Mouse (Mus musculus): ENCODE measurements around the gene Sprr4. TPM values are rescaled to one million over a fixed set of nuclear protein-coding genes. Genes with fewer than 3 reads are reported as not detected.
"Not testable (repeated sequence)": the region's sequence is repeated elsewhere in the genome, so short reads cannot be mapped to it uniquely, and the experiment has no call there.

Sprr4 gene
- total RNA-seq (2017): not detected in 3 replicates

DNA sequence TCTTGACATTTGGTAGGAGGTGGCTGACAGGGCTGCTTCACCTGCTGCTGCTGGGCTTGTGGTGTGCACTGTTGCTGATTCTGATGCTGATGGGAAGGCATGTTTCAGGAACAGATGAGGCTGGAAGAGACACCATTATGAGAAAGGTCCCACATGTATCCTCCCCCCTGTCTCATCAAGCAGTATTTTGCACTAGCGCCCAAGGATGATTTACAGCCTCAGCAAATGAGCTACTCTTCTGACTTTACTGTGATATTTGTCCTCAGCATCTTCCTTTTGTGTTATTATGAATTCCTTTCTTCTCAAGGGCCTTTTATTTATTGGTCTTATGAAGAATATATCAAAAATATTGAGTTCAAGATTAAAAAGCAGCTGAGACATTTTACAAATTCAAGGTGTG is at the start of gene Sprr4:
TSS of gene Sprr4 (minus strand) at position 101 of the 400 bp plus-strand sequence.
- ATAC-seq (replicated peaks; ENCODE audit: insufficient number of reproducible peaks, low FRiP score, low TSS enrichment, poor library complexity, severe bottlenecking): no peak

DNA sequence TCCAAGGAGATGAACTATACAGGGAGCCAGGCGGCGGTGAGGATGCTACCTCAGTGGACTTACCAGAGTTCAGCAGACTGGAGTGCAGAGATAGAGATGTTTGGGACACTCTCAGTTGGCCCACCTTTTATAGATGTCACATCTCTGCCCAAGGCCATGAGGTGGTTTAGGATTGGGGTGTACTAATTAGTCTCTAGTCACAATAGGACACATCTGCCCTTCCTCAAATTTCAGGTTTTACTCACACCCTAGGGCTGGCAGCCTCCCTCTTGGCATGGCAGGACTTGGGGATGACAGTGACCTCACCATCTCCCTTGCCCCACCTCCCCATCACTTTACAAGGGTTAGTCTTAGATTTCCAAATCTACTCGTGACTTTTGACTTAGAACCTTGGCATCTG is 34.1 kb upstream of the Sprr4 start, which contains the start of gene 2310046K23Rik:
TSS of gene 2310046K23Rik (minus strand) at position 101 of the 400 bp plus-strand sequence.
- no peak for ATAC-seq (replicated peaks; ENCODE audit: insufficient number of reproducible peaks, low FRiP score, low TSS enrichment, poor library complexity, severe bottlenecking)

DNA sequence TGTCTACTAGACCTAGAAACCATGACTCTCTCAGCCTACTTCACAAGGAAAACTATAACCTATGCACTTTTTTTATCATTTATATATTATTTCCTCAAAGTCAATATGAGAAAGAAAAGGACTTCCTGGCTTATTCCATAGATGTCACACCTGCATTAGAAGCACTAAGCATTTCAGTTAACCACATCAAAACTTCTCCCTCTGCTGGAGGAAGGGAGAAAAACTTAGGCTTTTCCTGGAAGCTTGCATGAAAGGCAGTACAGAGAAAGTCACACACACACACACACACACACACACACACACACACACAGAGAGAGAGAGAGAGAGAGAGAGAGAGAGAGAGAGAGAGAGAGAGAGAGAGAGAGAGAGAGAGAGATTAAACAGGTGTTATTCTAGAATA is 12.0 kb upstream of the Sprr4 start:
- ATAC-seq (replicated peaks; ENCODE audit: insufficient number of reproducible peaks, low FRiP score, low TSS enrichment, poor library complexity, severe bottlenecking): no peak

DNA sequence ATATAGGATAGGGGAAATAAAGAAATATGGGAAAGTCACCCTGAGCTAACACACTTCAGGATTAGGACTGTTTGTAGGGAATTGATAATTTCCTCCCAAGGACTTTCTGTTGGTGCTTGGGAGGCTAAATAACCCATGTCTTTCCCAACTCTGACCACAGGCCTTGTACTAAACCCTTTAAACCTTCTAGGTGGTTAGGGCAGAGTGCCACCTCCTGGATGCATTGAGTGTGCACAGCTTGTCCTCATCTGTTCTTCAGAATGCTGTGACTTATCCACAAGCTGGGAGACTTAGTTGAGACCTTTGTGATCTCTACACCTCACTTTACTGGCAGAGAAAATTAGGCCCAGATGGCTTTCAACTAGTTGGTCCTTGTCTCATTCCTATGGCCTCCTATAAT is 10.5 kb upstream of the Sprr4 start:
- no peak for ATAC-seq (replicated peaks; ENCODE audit: insufficient number of reproducible peaks, low FRiP score, low TSS enrichment, poor library complexity, severe bottlenecking)

DNA sequence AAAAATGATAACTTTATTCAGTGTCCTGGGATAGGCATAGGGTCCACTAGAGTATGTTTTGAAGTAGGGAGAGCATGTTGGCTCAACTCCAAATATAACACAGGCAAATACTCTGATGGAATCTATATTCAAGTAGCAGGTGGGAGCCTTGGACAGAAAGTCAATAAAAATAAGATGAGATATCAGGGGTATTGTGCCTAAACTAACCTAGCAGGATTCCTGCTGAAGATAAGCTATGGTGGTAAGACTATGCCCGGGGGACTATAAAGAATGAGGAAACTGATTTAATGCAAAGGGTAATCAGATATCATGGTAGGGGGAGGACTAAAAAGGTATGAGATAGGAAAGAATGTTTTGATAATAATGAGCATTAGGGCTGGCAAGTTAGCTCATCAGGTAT is 7.9 kb upstream of the Sprr4 start:
- no peak for ATAC-seq (replicated peaks; ENCODE audit: insufficient number of reproducible peaks, low FRiP score, low TSS enrichment, poor library complexity, severe bottlenecking)

DNA sequence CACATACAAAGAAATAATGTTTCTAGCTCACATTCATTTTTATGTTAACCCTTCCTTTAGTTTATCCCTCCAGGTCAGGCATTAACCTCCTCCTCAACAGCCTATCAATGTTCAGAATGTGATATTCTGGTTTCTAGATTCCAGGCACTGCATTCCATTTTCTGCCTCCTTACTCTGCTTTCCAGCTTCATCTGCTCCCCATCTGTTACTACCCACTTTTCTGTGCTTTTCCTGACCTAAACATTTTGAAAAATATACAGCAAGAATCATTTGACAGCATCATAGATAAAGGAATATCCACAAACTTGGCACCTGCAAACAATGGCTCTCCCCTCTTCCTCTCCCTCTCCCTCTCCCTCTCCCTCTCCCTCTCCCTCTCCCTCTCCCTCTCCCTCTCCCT is 3.2 kb upstream of the Sprr4 start:
- ATAC-seq (replicated peaks; ENCODE audit: insufficient number of reproducible peaks, low FRiP score, low TSS enrichment, poor library complexity, severe bottlenecking): no peak

DNA sequence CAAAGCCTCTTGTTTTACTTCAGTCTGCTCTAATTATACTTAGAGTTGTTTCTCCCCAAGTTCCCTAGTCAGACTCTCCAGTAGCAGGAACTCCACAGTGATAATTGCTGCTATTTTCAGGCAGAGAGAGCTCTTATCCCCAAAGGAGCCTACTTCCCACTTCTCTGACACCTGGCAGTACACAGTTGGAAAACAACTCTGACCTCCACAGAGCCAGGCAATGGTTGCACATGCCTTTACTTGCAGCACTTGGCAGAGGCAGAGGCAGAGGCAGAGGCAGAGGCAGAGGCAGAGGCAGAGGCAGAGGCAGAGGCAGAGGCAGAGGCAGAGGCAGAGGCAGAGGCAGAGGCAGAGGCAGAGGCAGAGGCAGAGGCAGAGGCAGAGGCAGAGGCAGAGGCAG is 10.0 kb downstream of the Sprr4 start:
- ATAC-seq (replicated peaks; ENCODE audit: insufficient number of reproducible peaks, low FRiP score, low TSS enrichment, poor library complexity, severe bottlenecking): not testable (repeated sequence)

DNA sequence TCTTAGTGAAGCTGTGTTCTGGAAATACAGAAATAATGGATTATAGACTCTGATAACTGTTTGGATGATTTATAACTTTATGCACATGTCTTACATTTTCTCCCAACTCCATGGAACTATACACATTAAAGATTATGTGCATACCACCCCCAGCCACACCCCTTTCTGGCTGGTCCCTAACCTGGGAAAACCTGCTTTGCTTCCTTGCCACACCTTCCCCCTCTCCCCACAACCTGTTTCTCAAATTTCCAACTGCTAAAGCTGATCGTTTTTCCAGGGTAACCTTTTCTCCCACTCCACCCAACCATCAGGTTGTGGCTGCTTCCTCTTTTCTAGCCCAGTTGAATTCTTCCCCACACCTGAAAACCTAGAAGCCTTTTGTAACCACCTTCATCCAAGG is 14.0 kb downstream of the Sprr4 start:
- no peak for ATAC-seq (replicated peaks; ENCODE audit: insufficient number of reproducible peaks, low FRiP score, low TSS enrichment, poor library complexity, severe bottlenecking)

DNA sequence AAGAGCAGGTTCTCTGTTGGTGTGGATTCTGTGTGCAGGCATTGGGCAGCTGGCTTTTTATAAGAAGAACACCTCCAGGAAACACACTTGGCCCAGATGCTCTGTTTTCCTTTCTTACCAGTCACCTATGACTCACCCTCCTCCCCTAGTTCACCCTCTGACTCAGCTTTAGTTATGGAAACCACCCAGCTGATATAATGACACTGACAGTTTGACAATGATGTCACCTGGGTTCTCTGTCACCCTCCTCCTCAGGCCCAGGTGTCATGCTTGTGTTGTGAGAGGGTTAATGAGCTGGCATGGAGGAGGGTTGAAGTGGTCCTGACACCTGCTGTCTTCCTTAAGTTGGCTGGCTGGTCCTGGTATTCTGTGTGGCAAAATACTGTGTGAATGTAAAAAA is 14.4 kb downstream of the Sprr4 start, which contains the start of gene Sprr1a:
TSS of gene Sprr1a (minus strand) at position 33 of the 400 bp plus-strand sequence.
- ATAC-seq (replicated peaks; ENCODE audit: insufficient number of reproducible peaks, low FRiP score, low TSS enrichment, poor library complexity, severe bottlenecking): no peak

DNA sequence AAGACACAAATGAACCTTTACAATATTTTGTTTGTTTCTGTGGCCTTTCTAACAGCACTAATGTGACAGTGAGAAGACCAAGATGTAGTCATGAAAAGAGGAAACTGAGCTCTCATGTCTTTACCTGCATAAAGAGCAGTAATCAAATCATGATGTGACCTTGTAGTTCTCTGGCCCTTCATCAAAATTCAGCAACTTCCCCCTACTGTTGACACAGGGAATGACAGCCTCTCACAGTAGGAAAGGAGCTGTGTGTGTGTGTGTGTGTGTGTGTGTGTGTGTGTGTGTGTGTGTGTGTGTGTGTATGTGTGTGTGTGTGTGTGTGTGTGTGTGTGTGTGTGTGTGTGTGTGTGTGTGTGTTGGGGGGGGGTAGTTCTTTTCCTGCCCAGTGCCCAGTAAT is 19.0 kb downstream of the Sprr4 start:
- not testable (repeated sequence) for ATAC-seq (replicated peaks; ENCODE audit: insufficient number of reproducible peaks, low FRiP score, low TSS enrichment, poor library complexity, severe bottlenecking)

DNA sequence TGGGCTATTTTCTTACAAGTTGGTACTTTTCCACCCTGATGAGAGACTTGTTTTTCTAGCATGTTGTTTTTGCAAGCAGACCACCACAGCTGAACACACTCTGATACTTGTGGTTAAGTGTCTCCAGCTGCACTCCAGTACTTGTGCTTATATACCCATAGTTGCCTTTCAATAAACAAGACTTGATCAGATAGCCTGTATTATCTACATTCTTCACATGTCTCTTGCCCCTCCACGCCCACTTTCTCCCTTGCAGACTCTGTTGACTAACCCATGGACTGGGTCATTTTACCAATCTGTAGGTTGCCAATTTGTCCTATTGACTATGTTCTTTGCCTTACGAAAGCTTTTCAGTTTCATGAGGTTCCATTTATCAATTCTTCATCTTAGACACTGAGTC is 30.2 kb downstream of the Sprr4 start:
- ATAC-seq (replicated peaks; ENCODE audit: insufficient number of reproducible peaks, low FRiP score, low TSS enrichment, poor library complexity, severe bottlenecking): no peak

DNA sequence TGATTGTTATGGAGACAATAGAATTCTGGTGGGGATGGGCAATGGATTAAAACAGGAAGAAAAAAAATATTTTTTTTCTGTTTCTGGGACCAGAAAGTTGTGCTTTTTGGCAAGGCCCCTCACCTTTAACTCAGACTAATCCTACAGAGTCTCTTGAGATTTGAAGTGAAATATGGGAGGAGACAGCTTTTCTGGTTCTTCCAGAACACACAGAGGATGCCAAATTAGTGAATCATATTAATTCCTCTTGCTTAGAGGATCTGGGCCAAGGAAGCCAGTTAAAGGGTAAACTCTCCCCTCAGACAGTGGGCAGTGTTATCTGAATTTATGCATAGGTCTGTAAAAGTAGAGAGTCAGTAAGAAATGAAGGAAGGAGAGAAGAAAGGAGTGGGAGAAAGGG is 32.9 kb downstream of the Sprr4 start:
- no peak for ATAC-seq (replicated peaks; ENCODE audit: insufficient number of reproducible peaks, low FRiP score, low TSS enrichment, poor library complexity, severe bottlenecking)

DNA sequence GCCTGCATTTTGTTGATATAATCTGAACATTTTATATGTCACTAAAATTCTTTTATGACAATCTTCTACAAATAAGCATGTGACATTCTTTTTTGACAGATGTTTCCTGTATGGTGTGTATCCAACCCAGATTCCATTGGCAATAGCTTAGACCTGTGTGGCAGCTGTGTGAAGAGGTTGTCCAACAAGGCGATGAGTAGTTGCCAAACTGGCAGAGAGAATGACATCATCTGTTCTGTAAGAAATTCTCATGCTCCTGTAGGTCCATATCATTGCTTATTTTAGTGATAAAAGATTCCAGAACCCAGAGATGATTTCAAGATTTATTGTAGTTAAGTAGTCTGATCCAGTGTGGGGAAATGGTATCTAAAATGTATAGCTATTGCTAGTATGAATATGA is 33.7 kb downstream of the Sprr4 start:
- no peak for ATAC-seq (replicated peaks; ENCODE audit: insufficient number of reproducible peaks, low FRiP score, low TSS enrichment, poor library complexity, severe bottlenecking)

DNA sequence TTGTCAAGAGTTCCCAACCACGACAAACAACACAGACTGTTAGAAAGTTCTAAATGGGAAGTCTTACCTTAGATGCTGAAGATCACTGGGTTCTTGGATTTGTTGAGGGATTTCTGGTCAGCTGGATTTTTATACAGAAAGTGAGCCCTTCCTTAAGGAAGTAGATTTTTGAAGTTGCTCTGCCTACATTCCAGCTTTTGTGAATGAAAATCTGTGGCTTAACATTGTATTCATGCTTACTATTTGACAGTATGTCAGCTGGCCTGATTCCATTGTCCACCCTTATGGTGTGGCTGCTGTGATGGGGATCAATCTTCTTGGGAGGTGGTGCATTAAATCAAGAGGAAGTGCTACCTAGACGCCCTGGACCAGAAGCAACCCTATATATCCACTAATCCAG is 41.7 kb downstream of the Sprr4 start, which contains the start of gene Sprr3:
TSS of gene Sprr3 (minus strand) at position 101 of the 400 bp plus-strand sequence.
- ATAC-seq (replicated peaks; ENCODE audit: insufficient number of reproducible peaks, low FRiP score, low TSS enrichment, poor library complexity, severe bottlenecking): no peak

DNA sequence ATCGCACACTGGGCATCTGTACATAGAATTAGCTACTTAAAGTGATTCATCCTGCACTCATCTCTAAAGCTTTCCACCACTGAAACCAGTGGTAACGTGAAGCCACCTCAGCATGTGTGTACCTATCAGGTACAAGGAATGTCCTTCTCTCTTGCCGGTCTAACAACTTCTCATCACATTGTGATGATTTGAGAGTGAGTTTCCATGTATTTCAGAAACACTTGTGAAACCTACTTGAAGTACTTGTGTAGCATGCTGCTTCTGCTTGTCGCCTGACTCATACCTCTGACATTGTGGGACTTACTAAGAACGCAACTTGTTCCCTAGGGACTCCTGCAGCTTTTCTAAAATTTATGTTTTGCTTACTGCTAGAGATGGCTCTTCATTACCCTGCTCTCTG is 45.1 kb downstream of the Sprr4 start:
- ATAC-seq (replicated peaks; ENCODE audit: insufficient number of reproducible peaks, low FRiP score, low TSS enrichment, poor library complexity, severe bottlenecking): no peak

Other genes with a start within 250 kb of the Sprr4 start
- not detected in 3 replicates for gene Sprr2a3, start 215.1 kb downstream of the Sprr4 start, total RNA-seq (2017)
- gene Sprr2b, start 183.9 kb downstream of the Sprr4 start, total RNA-seq (2017): not detected in 3 replicates
- not detected in 3 replicates for gene Sprr2d, start 161.4 kb downstream of the Sprr4 start, total RNA-seq (2017)
- gene Sprr2e, start 148.3 kb downstream of the Sprr4 start, total RNA-seq (2017): not detected in 3 replicates
- not detected in 3 replicates for gene Sprr2f, start 135.3 kb downstream of the Sprr4 start, total RNA-seq (2017)
- not detected in 3 replicates for gene Sprr2h, start 114.8 kb downstream of the Sprr4 start, total RNA-seq (2017)
- gene Sprr2i, start 92.5 kb downstream of the Sprr4 start, total RNA-seq (2017): not detected in 3 replicates
- gene Sprr2j-ps, start 82.4 kb downstream of the Sprr4 start, total RNA-seq (2017): not detected in 3 replicates
- gene Gm9774, start 71.1 kb downstream of the Sprr4 start, total RNA-seq (2017): 1.3 to 3.4 TPM (median 2.5 TPM) in 3 replicates
- not detected in 3 replicates for gene Sprr2k, start 67.9 kb downstream of the Sprr4 start, total RNA-seq (2017)
- gene Sprr1b, start 61.7 kb downstream of the Sprr4 start, total RNA-seq (2017): not detected in 3 replicates
- not detected in 3 replicates for gene Sprr3, start 41.8 kb downstream of the Sprr4 start, total RNA-seq (2017)
- not detected in 3 replicates for gene Sprr1a, start 14.6 kb downstream of the Sprr4 start, total RNA-seq (2017)
- not detected in 3 replicates for gene 2310046K23Rik, start 34.0 kb upstream of the Sprr4 start, total RNA-seq (2017)
- not detected in 3 replicates for gene Ivl, start 73.2 kb upstream of the Sprr4 start, total RNA-seq (2017)
- gene Smcp, start 88.5 kb upstream of the Sprr4 start, total RNA-seq (2017): not detected in 3 replicates
- gene 2210017I01Rik, start 107.0 kb upstream of the Sprr4 start, total RNA-seq (2017): not detected in 3 replicates
- not detected in 3 replicates for gene Lce6a, start 121.2 kb upstream of the Sprr4 start, total RNA-seq (2017)
- gene Lce1a1, start 147.8 kb upstream of the Sprr4 start, total RNA-seq (2017): not detected in 3 replicates
- gene Lce1b, start 156.4 kb upstream of the Sprr4 start, total RNA-seq (2017): not detected in 3 replicates
- not detected in 3 replicates for gene Lce1a2, start 169.8 kb upstream of the Sprr4 start, total RNA-seq (2017)
- not detected in 3 replicates for gene Lce1c, start 178.8 kb upstream of the Sprr4 start, total RNA-seq (2017)
- not detected in 3 replicates for gene Lce1d, start 186.7 kb upstream of the Sprr4 start, total RNA-seq (2017)
- gene Lce1e, start 208.6 kb upstream of the Sprr4 start, total RNA-seq (2017): not detected in 3 replicates
- gene Lce1f, start 219.9 kb upstream of the Sprr4 start, total RNA-seq (2017): not detected in 3 replicates
- gene Gm38119, start 238.6 kb upstream of the Sprr4 start, total RNA-seq (2017): not detected in 3 replicates